Mouse (Mus musculus) neural tube, embryonic 12.5 days (tissue): ENCODE data around the gene 5530401A14Rik. TPM values are rescaled to one million over a fixed set of nuclear protein-coding genes. Genes with fewer than 3 reads are reported as not detected.

ENCODE experiments used
- polyA plus RNA-seq: library from polyadenylated mRNA; unstranded; fragments of >200 nt; fragmentation: Nextera tagmentation; extraction: Ambion mirVana; gene quantifications from 2 replicates; pipeline ENCODE4 v1.2.1, GENCODE M21; 2016

5530401A14Rik gene
- polyA plus RNA-seq, 1 experiment from 2014 or later: 0.13 TPM

Other genes with a start within 250 kb of the 5530401A14Rik start
- gene Asic2, start 107.8 kb downstream of the 5530401A14Rik start, polyA plus RNA-seq: 6.6 and 8.4 TPM in 2 replicates
- gene Ccl2, start 174.9 kb downstream of the 5530401A14Rik start, polyA plus RNA-seq: 2.7 and 3.6 TPM in 2 replicates
- not detected in 2 replicates for gene Gm17268, start 177.9 kb downstream of the 5530401A14Rik start, polyA plus RNA-seq
- 1.7 and 2.4 TPM in 2 replicates for gene Ccl7, start 185.0 kb downstream of the 5530401A14Rik start, polyA plus RNA-seq
- 0.24 and 0.31 TPM in 2 replicates for gene Ccl11, start 197.2 kb downstream of the 5530401A14Rik start, polyA plus RNA-seq
- 1.8 and 1.9 TPM in 2 replicates for gene Ccl12, start 241.2 kb downstream of the 5530401A14Rik start, polyA plus RNA-seq